Mouse (Mus musculus): ENCODE measurements at regions not wholly inside any gene's neighbourhood (a gene's known extent, or its start where the extent isn't known, plus 50 kb on each side); places are given as distances from the start of the nearest gene placed in this dataset.

GRCm38 (mm10) chr10:125866346-125866745 lies 99.6 kb upstream of the Lrig3 start:
- no peak for DNase-seq (ENCODE audit: low spot score in 2 of 2)

- no peak for DNase-seq (ENCODE audit: low spot score in 2 of 2)
These were observed 81.4 kb upstream of the Lrig3 start for GRCm38 (mm10) chr10:125884563-125884962.

- no peak for DNase-seq (ENCODE audit: low spot score in 2 of 2)
These were observed 80.2 kb upstream of the Lrig3 start for GRCm38 (mm10) chr10:125885796-125886195.

- DNase-seq (ENCODE audit: low spot score in 2 of 2): no peak
These were observed 73.8 kb upstream of the Lrig3 start for GRCm38 (mm10) chr10:125892122-125892521.

- DNase-seq (ENCODE audit: low spot score in 2 of 2): no peak
These were observed 70.1 kb upstream of the Lrig3 start for GRCm38 (mm10) chr10:125895744-125896482.

GRCm38 (mm10) chr10:125896646-125897045 lies 69.3 kb upstream of the Lrig3 start:
- no peak for DNase-seq (ENCODE audit: low spot score in 2 of 2)

- DNase-seq (ENCODE audit: low spot score in 2 of 2): no peak
These were observed 66.5 kb upstream of the Lrig3 start for GRCm38 (mm10) chr10:125899504-125899903.

- DNase-seq (ENCODE audit: low spot score in 2 of 2): no peak
These were observed 65.4 kb upstream of the Lrig3 start for GRCm38 (mm10) chr10:125900562-125900961.

GRCm38 (mm10) chr10:125902668-125903067 lies 63.3 kb upstream of the Lrig3 start:
- no peak for DNase-seq (ENCODE audit: low spot score in 2 of 2)

- no peak for DNase-seq (ENCODE audit: low spot score in 2 of 2)
These were observed 53.8 kb upstream of the Lrig3 start for GRCm38 (mm10) chr10:125912207-125912606.
